Mouse (Mus musculus): ENCODE measurements at regions not wholly inside any gene's neighbourhood (a gene's known extent, or its start where the extent isn't known, plus 50 kb on each side); places are given as distances from the start of the nearest gene placed in this dataset.

DNA sequence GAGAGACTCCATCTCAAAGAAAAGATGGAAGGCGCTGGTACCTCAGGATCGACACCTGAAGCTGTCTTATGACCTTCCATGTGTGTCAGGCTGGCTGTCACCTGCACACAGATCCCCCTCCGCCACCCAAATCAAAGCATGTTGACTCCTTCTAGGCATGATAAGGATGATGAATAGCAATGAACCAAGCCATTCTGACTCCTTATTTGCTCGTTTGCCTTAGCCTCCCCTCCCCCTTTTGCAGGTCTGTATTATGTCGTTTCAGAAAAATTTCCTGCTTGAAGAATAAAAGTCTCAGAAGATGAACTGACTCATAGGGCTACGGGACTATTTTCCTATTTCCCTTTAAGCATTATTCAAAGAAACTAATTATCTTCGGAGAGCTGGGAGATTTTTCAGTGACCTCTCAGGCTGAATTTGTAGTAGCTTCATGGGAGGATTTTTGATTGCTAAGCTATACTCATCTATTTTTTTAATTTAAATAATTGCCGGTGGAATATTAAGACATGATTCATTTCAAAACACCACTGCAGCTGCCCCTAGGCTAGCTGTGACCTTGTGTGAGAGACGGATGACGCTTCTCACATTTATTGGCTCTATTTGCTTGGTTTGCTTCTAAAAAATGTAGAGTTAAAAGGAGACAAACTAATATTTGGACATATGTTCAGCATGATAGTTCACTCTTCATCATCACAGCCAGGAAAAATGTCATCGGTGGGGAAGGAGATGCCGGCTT is 72.4 kb upstream of the Zc3h12c start:
- no peak for DNase-seq (ENCODE audit: low spot score)

DNA sequence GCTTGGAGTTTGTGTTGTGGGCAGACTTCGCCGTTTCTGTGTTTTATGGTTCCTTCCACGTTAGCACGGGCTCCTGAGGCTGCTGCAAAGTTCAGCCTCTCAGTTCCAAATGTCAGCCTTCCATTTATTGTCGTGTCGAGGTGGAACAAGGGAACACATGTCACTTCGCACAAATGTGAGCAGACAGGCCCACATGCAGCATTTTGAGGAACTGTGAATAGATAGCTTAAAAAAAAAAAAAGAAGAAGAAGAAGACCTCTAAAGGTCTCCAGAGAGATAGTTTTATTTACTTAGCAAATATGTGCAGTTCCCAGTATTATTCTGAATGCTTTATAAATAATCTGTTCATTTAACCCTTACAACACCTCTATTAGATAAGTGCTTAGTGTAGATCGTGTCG is 66.4 kb upstream of the Zc3h12c start:
- DNase-seq (ENCODE audit: low spot score): no peak

DNA sequence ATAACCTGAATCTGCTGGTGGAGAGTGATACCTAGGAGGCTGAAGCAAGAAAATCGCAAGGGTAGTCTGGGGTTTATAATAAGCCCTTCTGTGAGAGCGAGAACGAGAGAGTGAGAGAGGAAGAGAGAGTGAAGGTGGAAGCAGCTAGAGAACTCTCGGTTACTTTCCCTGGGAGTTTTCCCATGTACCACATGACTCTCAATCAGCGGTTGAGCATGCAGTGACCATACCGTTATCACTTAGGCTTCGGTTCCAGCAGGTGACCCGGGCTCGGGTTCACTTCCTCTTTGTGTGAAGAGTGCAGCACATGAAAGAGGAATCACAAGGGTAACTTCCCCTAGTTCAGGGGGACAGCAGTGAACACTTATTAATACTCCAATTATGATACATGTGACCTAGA is 61.2 kb upstream of the Zc3h12c start:
- no peak for DNase-seq (ENCODE audit: low spot score)

DNA sequence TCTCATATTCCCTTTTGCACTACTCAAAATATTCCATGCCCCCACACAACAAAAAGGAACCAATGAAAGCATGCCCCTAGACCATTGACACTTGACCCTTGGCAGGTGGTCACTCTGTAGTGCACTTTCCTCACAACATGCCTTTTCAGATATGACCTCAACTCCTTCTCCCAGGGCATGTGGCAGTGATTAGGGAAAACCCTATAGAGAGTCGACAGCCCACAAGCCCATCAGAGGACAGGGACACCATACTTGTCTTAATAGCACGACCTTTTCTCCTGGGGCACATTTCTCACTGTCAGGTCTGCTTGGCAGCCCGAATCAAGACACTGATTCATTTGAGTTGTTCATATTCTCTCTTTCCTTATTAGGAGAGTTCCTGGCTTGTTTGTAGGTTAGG is 57.3 kb upstream of the Zc3h12c start:
- no peak for DNase-seq (ENCODE audit: low spot score)

DNA sequence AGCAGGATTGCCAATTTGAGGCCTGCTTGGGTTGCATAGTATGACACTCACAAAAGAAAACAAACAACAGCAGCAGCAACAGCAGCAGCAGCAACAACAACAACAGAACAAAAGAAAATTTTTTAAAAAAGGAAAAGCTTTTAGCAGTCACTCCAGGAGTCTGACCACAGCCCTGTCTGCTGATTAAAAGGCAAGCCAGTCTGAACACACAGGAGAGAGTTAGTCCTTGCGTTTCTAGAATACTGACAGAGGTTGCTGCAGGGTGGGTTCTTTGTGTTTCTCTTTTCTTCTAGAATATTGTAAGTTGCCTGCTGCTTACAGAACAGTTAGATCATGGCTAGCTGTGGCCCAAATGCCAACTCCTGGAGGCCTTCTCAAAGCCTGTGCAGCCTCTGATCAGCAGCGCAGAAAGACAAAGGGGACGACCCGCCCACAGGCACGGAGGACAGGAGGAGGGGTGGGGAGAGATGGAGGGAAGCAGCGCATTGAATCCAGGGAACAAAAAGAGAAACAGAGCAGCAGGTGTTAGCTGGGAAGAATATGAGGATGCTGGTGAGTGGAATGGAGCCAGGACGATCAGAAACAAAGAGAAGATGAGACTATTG is 55.2 kb upstream of the Zc3h12c start:
- DNase-seq (ENCODE audit: low spot score): no peak

Data from testis, postnatal 14 days (tissue).